Mouse (Mus musculus): ENCODE measurements at regions not wholly inside any gene's neighbourhood (a gene's known extent, or its start where the extent isn't known, plus 50 kb on each side); places are given as distances from the start of the nearest gene placed in this dataset.

DNA sequence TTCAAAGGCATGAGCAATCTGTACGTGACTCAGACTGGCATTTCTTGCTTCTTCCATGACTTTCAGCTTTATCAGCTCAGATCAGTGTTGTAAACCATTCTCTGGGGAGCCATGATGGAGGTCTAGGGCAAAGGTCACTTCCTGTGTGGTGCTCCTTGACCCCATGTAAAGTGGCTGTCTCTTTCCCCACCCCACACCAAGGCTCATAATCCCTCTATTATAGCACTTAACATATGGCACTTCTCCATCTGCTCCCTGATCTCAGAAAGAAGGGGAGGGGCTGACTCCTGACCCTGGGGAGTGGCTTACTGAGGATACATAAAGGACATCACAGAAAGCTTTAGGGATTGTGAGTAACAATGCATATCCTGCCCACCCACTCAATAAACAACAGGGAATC is 623.1 kb downstream of the Efnb2 start:
- TF ChIP-seq CTCF (IDR thresholded peaks at IDR 0.05) (no peak), EP300 (IDR thresholded peaks at IDR 0.05) (no peak)

Measured in lung, postnatal 0 days (tissue).